Mouse (Mus musculus) thymus, adult 18-20 months (tissue): ENCODE measurements around the gene Arhgap6.

Experiments
- DNase-seq, 2 experiments: peaks; one replicate each; pipeline ENCODE4 v3.0.0; 2022; ENCODE audit warnings: mixed read lengths in 2 of 2

Arhgap6 gene

GRCm38 (mm10) chrX:169007066-169007465, 212.2 kb downstream of the Arhgap6 start:
- no peak for DNase-seq

- DNase-seq, result no peak
Measured at GRCm38 (mm10) chrX:169012701-169013100, 217.8 kb downstream of the Arhgap6 start.

- no peak for DNase-seq
Measured at GRCm38 (mm10) chrX:169034390-169034789, 239.5 kb downstream of the Arhgap6 start.

- peak; percentile 28 to 37 for DNase-seq
Measured at GRCm38 (mm10) chrX:169036403-169037296, 241.8 kb downstream of the Arhgap6 start.

GRCm38 (mm10) chrX:169037401-169037800, 242.5 kb downstream of the Arhgap6 start:
- no peak for DNase-seq

- DNase-seq, result no peak
Measured at GRCm38 (mm10) chrX:169043872-169044271, 249.0 kb downstream of the Arhgap6 start.

- no peak for DNase-seq
Measured at GRCm38 (mm10) chrX:169047595-169047994, 252.7 kb downstream of the Arhgap6 start.

GRCm38 (mm10) chrX:169049550-169049949, 254.7 kb downstream of the Arhgap6 start:
- no peak for DNase-seq

- DNase-seq, result no peak
Measured at GRCm38 (mm10) chrX:169053907-169054476, 259.1 kb downstream of the Arhgap6 start.

- DNase-seq, result no peak
Measured at GRCm38 (mm10) chrX:169062555-169062954, 267.7 kb downstream of the Arhgap6 start.

GRCm38 (mm10) chrX:169065298-169065697, 270.4 kb downstream of the Arhgap6 start:
- no peak for DNase-seq

GRCm38 (mm10) chrX:169065922-169066321, 271.0 kb downstream of the Arhgap6 start:
- no peak for DNase-seq

- no peak for DNase-seq
Measured at GRCm38 (mm10) chrX:169075020-169075419, 280.1 kb downstream of the Arhgap6 start.

- DNase-seq, result no peak
Measured at GRCm38 (mm10) chrX:169081609-169082008, 286.7 kb downstream of the Arhgap6 start.

GRCm38 (mm10) chrX:169085871-169086270, 291.0 kb downstream of the Arhgap6 start:
- DNase-seq, result peak; percentile 2 to 7

- no peak for DNase-seq
Measured at GRCm38 (mm10) chrX:169089221-169089620, 294.3 kb downstream of the Arhgap6 start.

GRCm38 (mm10) chrX:169094601-169095000, 299.7 kb downstream of the Arhgap6 start:
- DNase-seq, result no peak

GRCm38 (mm10) chrX:169095584-169095983, 300.7 kb downstream of the Arhgap6 start:
- no peak for DNase-seq

- DNase-seq, result no peak
Measured at GRCm38 (mm10) chrX:169102665-169103064, 307.8 kb downstream of the Arhgap6 start.

- DNase-seq, result no peak
Measured at GRCm38 (mm10) chrX:169106048-169106622, 311.2 kb downstream of the Arhgap6 start.

- DNase-seq, result no peak
Measured at GRCm38 (mm10) chrX:169107372-169107771, 312.5 kb downstream of the Arhgap6 start.

- DNase-seq, result no peak
Measured at GRCm38 (mm10) chrX:169110031-169110430, 315.1 kb downstream of the Arhgap6 start.

- no peak for DNase-seq
Measured at GRCm38 (mm10) chrX:169112662-169113061, 317.8 kb downstream of the Arhgap6 start.
